Mouse (Mus musculus) fat pad, adult 2 months (tissue): ENCODE results near the gene Kbtbd12.
A peak's percentile ranks its signal among the peaks of the same experiment; 100 is the strongest.

Experiments used
- DNase-seq: peaks from one replicate; pipeline ENCODE4 v3.0.0-alpha.2; 2011; ENCODE audit warnings: low read depth, low spot score; ENCODE audit errors: extremely low read depth

Kbtbd12 gene

DNA sequence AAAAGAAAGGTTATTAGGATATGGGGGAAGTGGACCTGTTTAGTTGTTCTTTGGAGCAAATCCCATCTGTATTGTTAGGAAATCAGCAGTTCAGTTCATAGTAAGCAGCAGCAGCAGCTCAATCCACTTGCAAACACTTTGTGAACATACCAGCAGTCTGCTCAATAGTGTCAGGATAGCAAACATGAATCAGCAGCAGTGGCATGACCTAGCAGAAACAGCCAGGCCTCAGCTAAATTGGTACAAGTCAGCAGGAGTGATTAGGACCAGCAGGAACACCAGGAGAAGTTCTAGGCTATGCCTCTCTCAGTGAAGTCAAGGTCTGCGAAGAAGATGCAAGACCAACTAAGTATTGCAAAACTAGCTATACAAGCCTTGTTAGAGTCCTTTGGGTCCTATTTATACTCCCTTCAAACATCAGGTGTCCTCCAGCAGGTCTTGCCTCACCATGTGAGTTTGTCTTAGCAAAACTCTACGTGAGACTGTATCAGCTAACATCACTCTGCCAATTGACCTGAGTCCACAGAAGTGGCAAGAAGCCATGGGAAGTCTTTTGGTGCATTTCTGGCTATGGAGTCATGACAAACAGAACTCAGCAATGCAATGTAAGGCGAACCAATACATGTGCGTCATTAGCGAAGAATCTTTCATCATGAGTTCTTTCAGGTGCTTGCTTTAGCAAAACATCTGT lies at the start of gene Kbtbd12:
Gene Kbtbd12 (minus strand): TSS at position 340 of the 691 bp plus-strand sequence.
- peak; percentile 78 for DNase-seq

GRCm38 (mm10) chr6:88683380-88684053 lies 45.8 kb upstream of the Kbtbd12 start:
- no peak for DNase-seq

DNA sequence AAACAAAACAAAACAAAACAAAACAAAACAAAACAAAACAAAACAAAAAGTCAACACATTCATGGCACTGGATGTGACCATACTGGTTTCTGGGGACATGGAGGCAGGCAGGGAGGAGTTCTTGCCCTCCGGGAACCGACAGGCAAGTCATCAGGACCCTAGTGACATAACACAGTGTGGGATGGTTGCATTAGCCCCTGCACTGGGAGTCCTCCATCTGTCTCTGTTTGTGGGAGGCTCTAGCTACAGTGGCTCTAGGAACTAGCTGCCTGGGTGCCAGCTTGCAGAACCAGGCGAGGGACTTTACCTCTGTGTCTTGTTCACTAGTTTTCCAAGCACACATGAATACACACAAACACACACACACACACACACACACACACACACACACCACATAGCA lies 43.3 kb upstream of the Kbtbd12 start:
- DNase-seq, result no peak

- no peak for DNase-seq
Observed at GRCm38 (mm10) chr6:88677738-88678137, 40.0 kb upstream of the Kbtbd12 start.

- no peak for DNase-seq
Observed at GRCm38 (mm10) chr6:88676753-88677736, 39.3 kb upstream of the Kbtbd12 start.

GRCm38 (mm10) chr6:88675815-88676214 lies 38.1 kb upstream of the Kbtbd12 start:
- no peak for DNase-seq

DNA sequence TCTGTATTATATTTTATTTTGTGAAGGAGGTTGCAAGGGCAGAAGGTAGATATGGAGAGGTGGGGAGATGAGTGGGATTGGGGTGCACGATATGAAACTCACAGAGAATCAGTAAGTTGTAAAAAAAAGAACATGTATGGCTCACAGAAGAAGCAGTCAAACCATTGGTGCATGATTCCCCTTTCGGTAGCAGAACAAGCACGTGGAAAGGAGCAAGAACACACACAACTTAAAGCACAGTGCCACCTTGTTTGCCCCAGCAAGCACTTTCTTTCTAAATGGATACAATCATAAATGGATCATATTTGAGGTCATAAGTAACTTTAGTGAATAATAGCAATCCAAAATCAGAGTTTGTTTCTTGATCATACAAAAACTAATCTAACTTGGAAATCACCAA lies 24.5 kb upstream of the Kbtbd12 start:
- no peak for DNase-seq

- DNase-seq, result no peak
Observed at GRCm38 (mm10) chr6:88661696-88662095, 23.9 kb upstream of the Kbtbd12 start.

DNA sequence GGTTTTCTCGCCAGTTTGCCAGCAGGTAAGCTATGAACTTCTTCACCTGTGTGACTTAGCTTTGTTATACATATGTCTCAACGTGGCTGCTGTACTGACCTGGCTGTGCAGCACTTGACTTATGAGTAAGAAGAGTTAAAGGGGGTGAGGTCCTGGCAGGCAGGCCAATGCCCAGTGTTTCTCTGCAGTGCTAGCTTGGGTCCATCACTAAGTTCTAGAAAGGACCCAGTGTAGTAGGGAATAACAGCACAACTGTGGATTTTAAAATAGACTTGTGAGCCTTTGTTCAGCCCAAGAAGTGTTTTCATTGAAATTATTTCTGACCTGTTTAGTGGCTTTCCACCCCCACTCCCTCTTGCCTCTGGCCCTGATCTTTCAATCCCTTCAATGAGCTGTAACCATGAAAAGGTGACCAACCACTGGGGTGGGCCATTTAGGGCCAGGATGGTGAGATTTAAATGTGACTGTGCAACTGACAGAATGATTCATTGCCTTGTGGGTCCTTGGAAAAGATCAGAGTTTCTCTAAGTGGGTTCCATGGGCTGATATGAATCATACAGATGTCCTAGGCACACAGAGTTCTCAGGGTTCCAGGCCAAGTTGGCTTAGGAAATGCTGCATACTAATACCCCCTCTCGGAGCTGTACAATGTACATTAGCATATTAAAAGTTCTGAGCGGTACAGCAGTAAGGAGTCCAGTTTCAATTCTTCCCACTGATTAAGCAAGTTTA lies 10.0 kb upstream of the Kbtbd12 start:
- no peak for DNase-seq

- DNase-seq, result no peak
Observed at GRCm38 (mm10) chr6:88644786-88645185, 7.0 kb upstream of the Kbtbd12 start.

DNA sequence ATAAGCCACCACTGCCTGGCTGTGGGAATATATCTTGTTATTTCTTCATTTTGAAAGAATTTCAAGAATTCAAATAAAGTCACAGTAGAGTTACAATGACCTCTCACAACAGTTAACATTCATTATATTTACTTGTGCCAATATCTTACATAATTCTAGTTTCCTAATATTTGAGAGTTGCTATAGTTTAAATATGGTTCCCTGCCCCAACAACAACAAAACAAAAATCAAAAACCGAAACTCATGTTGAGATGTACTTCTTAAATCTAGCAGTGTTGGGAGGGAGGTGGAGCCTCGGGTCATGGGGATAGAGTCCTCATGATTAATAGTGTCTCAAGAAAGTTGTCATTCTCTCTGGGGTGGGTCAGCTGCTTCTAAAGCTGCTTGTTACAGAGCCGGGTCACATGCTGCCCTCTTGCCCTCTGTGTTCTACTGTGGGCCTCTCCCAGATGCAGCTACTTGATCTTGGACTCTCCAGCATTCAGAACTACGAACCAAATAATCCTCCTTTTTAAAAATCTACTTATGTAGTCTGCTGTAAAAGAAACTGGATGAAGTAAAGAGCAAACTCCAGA lies 3.7 kb upstream of the Kbtbd12 start:
- no peak for DNase-seq

- DNase-seq, result no peak
Observed at GRCm38 (mm10) chr6:88640331-88640730, 2.6 kb upstream of the Kbtbd12 start.

DNA sequence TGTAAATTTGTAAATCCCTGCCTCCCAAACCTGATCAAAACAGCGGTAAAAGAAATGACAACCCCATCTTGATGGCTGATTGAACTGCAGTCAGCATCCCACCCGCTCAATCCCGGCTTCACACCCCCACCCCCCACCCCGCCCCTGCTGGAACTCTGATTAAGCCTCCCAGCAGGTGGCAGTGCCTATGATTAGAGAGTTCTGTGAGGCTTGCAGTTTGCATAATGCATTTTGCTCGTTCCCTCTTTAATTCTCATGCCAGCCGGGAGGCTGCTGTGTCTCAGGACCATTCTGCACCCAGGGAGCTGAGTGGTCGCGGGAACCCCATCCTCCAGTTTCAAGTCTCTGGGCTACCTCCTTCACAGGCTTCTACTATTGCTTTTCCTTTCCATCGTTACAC lies 2.2 kb upstream of the Kbtbd12 start:
- DNase-seq, result no peak

GRCm38 (mm10) chr6:88639372-88639920 lies 1.7 kb upstream of the Kbtbd12 start:
- no peak for DNase-seq

DNA sequence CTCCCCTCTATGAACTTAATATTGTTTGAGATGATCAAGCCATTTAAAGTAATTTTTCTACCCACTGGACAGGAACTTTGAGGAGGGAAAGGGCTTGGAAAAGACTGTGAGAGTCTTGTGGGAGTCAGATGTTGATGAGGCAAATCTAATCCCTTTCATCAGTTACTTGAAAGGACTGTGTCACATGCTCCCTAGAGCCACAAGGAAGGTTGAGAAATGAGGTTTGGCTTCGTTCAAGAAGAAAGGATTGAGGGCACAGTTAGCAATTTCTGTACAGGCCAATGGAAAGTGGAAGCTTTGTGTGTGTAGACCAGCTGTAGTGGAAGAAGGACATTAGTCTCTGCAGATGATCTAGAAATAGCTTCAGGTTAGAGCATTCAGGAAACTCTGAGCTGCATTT lies 1.2 kb upstream of the Kbtbd12 start:
- peak; percentile 83 for DNase-seq

GRCm38 (mm10) chr6:88635881-88636754 lies 1.6 kb downstream of the Kbtbd12 start:
- no peak for DNase-seq

GRCm38 (mm10) chr6:88631293-88631692 lies 6.5 kb downstream of the Kbtbd12 start:
- no peak for DNase-seq

- no peak for DNase-seq
Observed at GRCm38 (mm10) chr6:88630560-88630959, 7.2 kb downstream of the Kbtbd12 start.

GRCm38 (mm10) chr6:88629821-88630220 lies 7.9 kb downstream of the Kbtbd12 start:
- no peak for DNase-seq
